Mouse (Mus musculus) adrenal gland, postnatal 14 days (tissue): Measurements from ENCODE around the gene 1700020A23Rik. TPM values are rescaled to one million over a fixed set of nuclear protein-coding genes. Genes with fewer than 3 reads are reported as not detected.

ENCODE experiments used
- DNase-seq: peaks from one replicate; pipeline ENCODE4 v3.0.0; 2021; ENCODE audit warnings: mixed read lengths
- total RNA-seq: library from RNA; stranded (reverse); gene quantifications from 2 replicates; pipeline ENCODE4 v1.2.3, GENCODE M21; 2021

1700020A23Rik gene
- total RNA-seq, 1 experiment from 2014 or later, result not detected

DNA sequence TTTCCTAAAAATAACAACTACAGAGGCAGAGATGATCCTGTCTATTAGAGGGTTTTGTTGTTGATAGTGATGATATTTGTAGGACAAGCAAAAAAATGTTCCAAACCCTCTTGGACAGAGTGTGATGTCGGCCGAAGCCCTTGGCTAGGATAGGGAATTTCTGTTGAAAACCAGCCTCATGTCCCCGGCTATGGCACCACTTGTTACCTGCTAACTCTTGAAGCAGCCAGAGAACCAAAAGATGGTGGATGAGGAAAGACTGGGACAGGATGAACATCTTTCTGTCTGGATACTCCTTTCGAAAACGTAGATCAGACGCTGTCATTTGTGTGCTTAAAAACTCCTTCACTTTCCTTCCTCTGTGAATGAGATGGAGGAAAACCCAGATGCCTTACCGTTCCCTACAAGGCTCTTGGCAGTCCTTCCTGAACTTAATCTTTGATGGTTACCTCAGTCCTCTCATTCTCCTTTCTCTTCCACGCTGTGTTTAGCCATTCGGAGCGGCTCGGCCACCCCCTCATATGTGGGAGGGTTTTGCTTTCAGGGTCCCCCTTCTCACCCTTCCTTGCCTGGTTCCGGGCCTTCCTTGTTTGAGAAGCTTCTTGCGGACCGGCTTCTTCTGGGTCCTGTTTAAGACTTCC is 46.1 kb downstream of the 1700020A23Rik start:
- no peak for DNase-seq

DNA sequence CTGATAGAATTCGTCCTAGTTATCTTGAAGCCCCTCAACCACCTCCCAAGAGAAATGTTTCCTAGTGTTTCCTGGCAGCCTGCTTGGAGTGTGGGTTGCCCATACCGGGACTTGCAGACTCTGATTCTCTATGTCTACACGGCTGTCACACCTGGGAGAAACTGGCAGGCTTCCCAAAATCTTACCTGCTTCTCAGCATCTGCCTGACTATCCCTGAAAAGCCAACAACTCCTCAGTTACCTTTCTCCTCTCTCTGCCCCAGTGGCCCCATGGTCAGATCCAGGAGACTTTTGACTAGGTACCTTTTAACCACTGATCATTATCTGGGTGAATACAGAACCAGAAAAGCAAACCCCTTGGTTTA is 46.6 kb downstream of the 1700020A23Rik start:
- DNase-seq, result no peak

DNA sequence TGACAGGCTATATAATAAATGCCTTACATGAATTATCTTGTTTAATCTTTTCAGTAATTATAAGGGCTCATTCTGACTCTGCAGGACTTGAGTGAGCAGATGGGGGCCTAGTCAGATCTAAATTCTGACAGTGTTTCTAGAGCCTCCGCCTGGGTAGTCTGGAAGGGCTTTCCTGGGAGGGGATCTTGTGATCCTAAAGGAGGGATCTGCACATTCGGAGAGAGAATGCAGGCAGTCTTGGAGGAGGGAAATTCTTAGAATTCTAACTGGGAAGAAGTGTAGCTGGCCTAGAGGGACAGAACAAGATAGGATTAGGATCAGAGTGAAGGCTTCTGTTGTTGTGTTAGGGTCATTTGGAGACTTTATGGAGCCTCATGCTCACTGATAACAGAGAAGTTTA is 47.2 kb downstream of the 1700020A23Rik start:
- no peak for DNase-seq

DNA sequence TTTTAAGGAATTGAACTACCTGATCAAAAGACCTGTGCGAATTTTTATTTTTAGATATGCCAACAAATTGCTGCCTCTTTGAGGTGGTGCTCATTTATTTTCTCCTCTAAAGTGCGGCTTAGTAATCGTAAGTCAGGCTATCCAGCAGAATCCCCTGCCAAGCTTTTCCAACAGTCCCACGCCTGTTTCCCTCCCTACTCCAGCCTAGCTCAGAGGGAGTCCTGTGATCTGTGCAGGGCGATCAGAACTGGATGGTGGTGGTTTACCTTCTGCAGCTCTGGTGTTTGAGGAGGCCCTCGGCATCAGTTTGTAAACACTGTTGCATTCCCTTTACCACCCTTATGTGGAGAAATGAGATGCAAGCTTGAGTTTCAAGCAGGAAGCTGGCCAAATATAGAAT is 48.4 kb downstream of the 1700020A23Rik start:
- DNase-seq, result no peak

DNA sequence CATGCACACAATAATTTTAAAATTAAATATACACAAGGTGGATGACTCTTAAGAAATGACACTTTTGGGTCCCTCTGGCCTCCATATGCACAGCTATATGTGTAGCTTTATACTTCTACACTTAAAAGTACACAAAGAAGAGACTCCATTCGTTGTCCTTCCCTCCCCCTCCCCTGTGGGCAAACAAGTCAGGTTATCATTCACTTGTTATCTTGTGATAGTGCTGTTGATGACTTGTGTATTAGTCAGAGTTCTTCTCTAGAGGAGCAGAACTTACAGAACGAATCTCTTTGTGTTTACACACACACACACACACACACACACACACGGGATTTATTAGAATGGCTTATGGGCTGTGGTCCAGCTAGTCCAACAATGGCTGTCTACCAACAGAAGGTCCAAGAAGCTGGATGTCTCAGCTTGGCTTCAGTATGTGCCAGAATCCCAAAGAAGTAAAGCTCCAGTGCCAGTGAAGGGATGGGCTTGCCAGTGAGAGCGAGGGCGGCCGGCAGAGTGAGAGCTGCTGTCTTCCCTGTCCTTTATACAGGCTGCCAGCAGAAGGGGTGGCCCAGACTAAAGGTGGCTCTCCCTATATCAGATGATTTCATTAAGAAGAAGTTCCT is 49.8 kb downstream of the 1700020A23Rik start:
- peak; percentile 20 for DNase-seq

Other genes starting within 250 kb of the 1700020A23Rik start
- 182 and 196 TPM in 2 replicates for gene Snrpb, start 225.9 kb upstream of the 1700020A23Rik start, total RNA-seq
- not detected in 2 replicates for gene Tmc2, start 210.1 kb upstream of the 1700020A23Rik start, total RNA-seq
- 115 and 124 TPM in 2 replicates for gene Nop56, start 130.8 kb upstream of the 1700020A23Rik start, total RNA-seq
- gene Idh3b, start 120.7 kb upstream of the 1700020A23Rik start, total RNA-seq, result 729 and 784 TPM in 2 replicates
- 3.6 and 4.2 TPM in 2 replicates for gene Ebf4, start 110.1 kb upstream of the 1700020A23Rik start, total RNA-seq
- 10.2 and 12.2 TPM in 2 replicates for gene Cpxm1, start 7.7 kb upstream of the 1700020A23Rik start, total RNA-seq
- not detected in 2 replicates for gene Gm28372, start within 50 bp of the 1700020A23Rik start, total RNA-seq
- gene Tmem239, start 1.2 kb downstream of the 1700020A23Rik start, total RNA-seq, result not detected in 2 replicates
- gene Vps16, start 19.1 kb downstream of the 1700020A23Rik start, total RNA-seq, result 51.3 and 54.4 TPM in 2 replicates
- 13.6 TPM in 2 replicates for gene Pced1a, start 19.4 kb downstream of the 1700020A23Rik start, total RNA-seq
- 100 and 101 TPM in 2 replicates for gene Ptpra, start 45.0 kb downstream of the 1700020A23Rik start, total RNA-seq
- gene Mrps26, start 158.5 kb downstream of the 1700020A23Rik start, total RNA-seq, result 54.5 and 63.2 TPM in 2 replicates
- not detected in 2 replicates for gene Oxt, start 170.9 kb downstream of the 1700020A23Rik start, total RNA-seq
- not detected in 2 replicates for gene Avp, start 177.3 kb downstream of the 1700020A23Rik start, total RNA-seq
- 13.4 and 14.0 TPM in 2 replicates for gene Fastkd5, start 224.8 kb downstream of the 1700020A23Rik start, total RNA-seq
- gene Ubox5, start 224.8 kb downstream of the 1700020A23Rik start, total RNA-seq, result 5.1 and 5.6 TPM in 2 replicates
- 9.5 and 11.1 TPM in 2 replicates for gene Lzts3, start 237.5 kb downstream of the 1700020A23Rik start, total RNA-seq